Mouse (Mus musculus) intestine, postnatal 0 days (tissue): ENCODE results near the gene Zbed5. TPM values are rescaled to one million over a fixed set of nuclear protein-coding genes. Genes with fewer than 3 reads are reported as not detected.
"Not testable (repeated sequence)": the region's sequence is repeated elsewhere in the genome, so short reads cannot be mapped to it uniquely, and the experiment has no call there.

Experiments used
- ATAC-seq: fragments of 200-750 bp; cut with Nextera tagmentation; 2 replicates; pipeline ENCODE4 v1.8.0; 2017; ENCODE audit warnings: mild to moderate bottlenecking, moderate TSS enrichment, moderate library complexity
- H3K27ac ChIP-seq: fragments of 300-500 bp; sonication (generic); 2 replicates; pipeline ENCODE4 v1.5.1; 2014; ENCODE audit warnings: mild to moderate bottlenecking, low read depth, low read length, moderate library complexity
- H3K27me3 ChIP-seq: fragments of 300-500 bp; sonication (generic); replicated peaks from 2 replicates; pipeline ENCODE4 v1.6.1; 2014; ENCODE audit warnings: low read length, mixed read lengths; ENCODE audit not compliant: control insufficient read depth, insufficient read depth
- H3K36me3 ChIP-seq: fragments of 300-500 bp; sonication (generic); 2 replicates; pipeline ENCODE4 v1.6.1; 2014; ENCODE audit warnings: mild to moderate bottlenecking, moderate library complexity; ENCODE audit not compliant: control insufficient read depth, insufficient read depth
- H3K4me1 ChIP-seq: fragments of 300-500 bp; sonication (generic); replicated peaks from 2 replicates; pipeline ENCODE4 v1.6.1; 2014; ENCODE audit warnings: antibody characterized with exemption, low read length, mixed read lengths; ENCODE audit not compliant: control insufficient read depth, insufficient read depth
- H3K4me2 ChIP-seq: fragments of 300-500 bp; sonication (generic); replicated peaks from 2 replicates; pipeline ENCODE4 v1.6.1; 2014; ENCODE audit warnings: low read depth, mild to moderate bottlenecking, moderate library complexity
- H3K4me3 ChIP-seq: fragments of 300-500 bp; sonication (generic); 2 replicates; pipeline ENCODE4 v1.5.1; 2014; ENCODE audit warnings: low read depth, low read length
- H3K9ac ChIP-seq: fragments of 300-500 bp; sonication (generic); 2 replicates; pipeline ENCODE4 v1.6.1; 2014; ENCODE audit warnings: mild to moderate bottlenecking, low read depth, low read length
- H3K9me3 ChIP-seq: fragments of 300-500 bp; sonication (generic); 2 replicates; pipeline ENCODE4 v1.6.1; 2016; ENCODE audit warnings: mixed run types; ENCODE audit not compliant: control insufficient read depth
- CTCF ChIP-seq: sonication (generic); IDR thresholded peaks from 2 replicates; pipeline ENCODE4 v1.5.1; 2016; ENCODE audit warnings: low read depth, mild to moderate bottlenecking, control low read depth, antibody characterized with exemption, moderate library complexity
- WGBS: fragments of 180-500 bp; shearing (Covaris S2); extraction: QIAGEN DNeasy Blood & Tissue Kit; methylation state at CpG from one replicate; pipeline ENCODE4 v1.1.7; 2014; 5-methylcytosine and 5-hydroxymethylcytosine counted together
- polyA plus RNA-seq: library from polyadenylated mRNA; unstranded; fragments of >200 nt; fragmentation: Nextera tagmentation; extraction: Ambion mirVana; gene quantifications from 2 replicates; pipeline ENCODE4 v1.2.1, GENCODE M21; 2015

Zbed5 gene
- polyA plus RNA-seq, 1 experiment from 2014 or later = 2.4 TPM

DNA sequence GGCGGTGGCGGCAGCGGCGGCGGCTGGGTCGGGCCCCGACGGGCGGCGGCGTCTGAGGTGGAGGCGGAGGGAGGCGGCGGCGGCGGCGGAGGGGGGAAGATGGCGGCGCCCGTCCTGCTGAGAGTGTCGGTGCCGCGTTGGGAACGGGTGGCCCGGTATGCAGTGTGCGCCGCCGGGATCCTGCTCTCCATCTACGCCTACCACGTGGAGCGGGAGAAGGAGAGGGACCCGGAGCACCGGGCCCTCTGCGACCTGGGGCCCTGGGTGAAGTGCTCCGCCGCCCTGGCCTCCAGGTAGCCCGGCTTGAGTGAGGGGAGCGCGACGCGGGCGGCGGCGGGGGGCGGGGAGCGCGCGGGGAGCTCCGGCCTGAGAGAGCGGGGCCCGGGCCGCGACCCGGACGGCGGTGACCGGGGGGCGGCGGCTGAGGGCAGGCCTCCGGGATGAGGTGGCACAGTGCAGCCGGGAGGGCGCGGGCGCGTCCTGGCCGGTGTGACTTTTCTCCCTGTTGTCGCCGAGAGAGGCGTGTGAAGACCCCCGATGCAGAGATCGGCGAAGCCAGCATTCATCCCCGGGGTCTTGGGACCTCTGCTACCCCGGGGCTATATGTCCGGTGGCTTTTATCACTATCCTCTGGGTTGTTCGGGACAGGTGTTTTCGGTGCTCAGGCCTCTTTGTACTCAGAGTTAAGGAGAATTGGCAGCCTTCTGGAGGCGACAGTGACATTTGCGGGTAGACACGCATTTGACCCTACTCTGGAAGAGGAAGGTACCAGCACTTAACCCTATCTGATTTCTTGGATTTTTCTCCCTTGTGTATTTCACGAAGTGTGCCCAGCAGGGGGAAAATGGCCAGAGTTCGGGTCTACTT lies 46.8 kb downstream of the Zbed5 start:
- ATAC-seq = peak; percentile 10; the same call in 1 of the 2 replicates
- WGBS = under 1% methylated on average over 45 of the region's 82 CpGs
- H3K4me1 ChIP-seq, H3K27me3 ChIP-seq, H3K9me3 ChIP-seq, H3K36me3 ChIP-seq: not testable (repeated sequence)
- Histone ChIP-seq H3K4me3 (peak overlapping the region; percentile 88), H3K27ac (peak overlapping the region; percentile 88), H3K4me2 (peak overlapping the region; percentile 78), H3K9ac (peak overlapping the region; percentile 91)
- TF ChIP-seq CTCF = peak; percentile 36

DNA sequence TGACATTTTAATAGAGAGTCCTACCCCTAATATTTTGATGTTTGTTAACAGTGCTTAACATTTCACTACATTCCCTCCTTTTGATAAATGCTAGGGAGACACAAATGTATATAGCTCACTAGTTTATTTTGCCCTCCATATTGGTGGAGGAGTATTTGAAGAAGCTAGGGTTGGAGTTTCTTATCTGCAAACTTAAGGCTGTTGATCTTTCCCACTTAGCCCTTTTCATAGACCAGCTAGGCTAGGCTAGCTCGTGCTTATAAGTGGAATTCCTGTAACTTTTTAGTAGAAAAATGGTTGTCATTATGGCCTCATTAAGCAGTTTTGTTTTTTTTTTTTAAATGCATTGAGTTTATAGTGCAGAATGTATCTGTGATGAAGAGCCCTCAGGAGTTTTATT lies 47.9 kb downstream of the Zbed5 start:
- no peaks in the 10 kb centered on the region for H3K9me3 ChIP-seq
- H3K9ac ChIP-seq = no peak overlapping the region
- TF ChIP-seq CTCF = no peak
- H3K36me3 ChIP-seq = 0 out of 2 replicates have a peak, but pooled peaks cover 7% of the 10 kb centered on the region
- no peaks in the 10 kb centered on the region for H3K27me3 ChIP-seq
- H3K4me3 ChIP-seq = no peak overlapping the region
- H3K27ac ChIP-seq = no peak overlapping the region
- H3K4me1 ChIP-seq = no peaks in the 10 kb centered on the region
- WGBS = 58% methylated on average over 1 of the region's 1 CpGs
- H3K4me2 ChIP-seq = peak overlapping the region; percentile 27; the same call in 1 of the 2 replicates
- ATAC-seq = no peak

DNA sequence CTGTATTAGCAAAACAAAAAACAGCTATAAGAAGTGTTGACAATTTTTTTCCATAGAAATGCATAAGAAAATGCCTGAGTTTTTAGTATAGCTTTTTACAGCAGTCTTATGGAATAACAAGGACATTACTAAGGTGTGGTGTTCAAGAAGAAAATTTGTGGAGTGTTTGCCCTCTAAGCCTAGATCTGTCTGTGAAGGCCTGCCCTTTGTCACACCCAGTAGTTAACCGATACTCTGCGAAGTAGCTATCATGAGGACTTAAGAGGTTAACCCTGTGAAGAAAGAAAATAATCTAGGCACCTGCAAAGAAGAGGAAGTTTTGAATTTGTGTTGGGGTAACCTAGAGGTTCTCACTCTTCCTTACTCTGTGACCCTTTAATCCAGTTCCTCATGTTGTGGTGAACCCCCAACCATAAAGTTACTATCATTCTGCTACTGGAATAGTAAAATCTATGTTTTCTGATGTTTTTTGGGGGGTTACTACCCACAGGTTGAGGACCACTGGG lies 52.1 kb downstream of the Zbed5 start:
- Histone ChIP-seq H3K9ac (no peak overlapping the region), H3K9me3 (no peaks in the 10 kb centered on the region), H3K4me1 (no peaks in the 10 kb centered on the region), H3K4me3 (no peak overlapping the region), H3K36me3 (peaks cover 7% of the 10 kb centered on the region; the same call in 1 of the 2 replicates), H3K4me2 (no peak overlapping the region), H3K27ac (peak overlapping the region; percentile 29; the same call in 1 of the 2 replicates), H3K27me3 (no peaks in the 10 kb centered on the region)
- no peak for TF ChIP-seq CTCF
- ATAC-seq = 0 out of 2 replicates have a peak, but pooled peaks have one; percentile 44
- WGBS = 49% methylated on average over 2 of the region's 2 CpGs

DNA sequence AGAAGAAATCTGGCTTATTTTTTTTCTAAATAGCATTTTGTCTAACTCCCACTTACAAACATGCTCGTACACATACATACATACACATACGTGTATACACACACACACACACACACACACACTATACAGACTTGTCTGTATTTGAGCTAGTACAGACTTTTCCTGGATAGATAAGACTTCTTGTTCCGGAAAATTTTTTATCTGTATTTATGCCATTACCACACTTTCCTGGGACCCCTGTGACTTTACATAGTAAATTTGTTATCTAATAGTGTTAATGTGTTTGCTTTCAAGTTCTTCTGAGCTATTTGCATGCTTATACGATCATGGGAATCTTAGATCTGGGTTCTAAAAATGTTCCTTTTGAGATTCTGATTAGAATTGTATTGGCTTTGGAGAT lies 56.6 kb downstream of the Zbed5 start:
- Histone ChIP-seq H3K4me1 (no peaks in the 10 kb centered on the region), H3K27ac (no peak overlapping the region), H3K36me3 (no peaks in the 10 kb centered on the region; the same call in 1 of the 2 replicates), H3K9ac (no peak overlapping the region), H3K27me3 (no peaks in the 10 kb centered on the region), H3K9me3 (no peaks in the 10 kb centered on the region), H3K4me2 (no peak overlapping the region), H3K4me3 (no peak overlapping the region)
- TF ChIP-seq CTCF = no peak
- 68% methylated on average over 4 of the region's 4 CpGs for whole genome bisulfite sequencing
- ATAC-seq = no peak

Other genes with a start within 250 kb of the Zbed5 start
- 0.93 and 1.0 TPM in 2 replicates for gene Zfp11, start 225.6 kb upstream of the Zbed5 start, polyA plus RNA-seq
- gene Sept14, start 187.2 kb upstream of the Zbed5 start, polyA plus RNA-seq = not detected in 2 replicates
- gene Mrps17, start 180.2 kb upstream of the Zbed5 start, polyA plus RNA-seq = 109 and 115 TPM in 2 replicates
- gene Nipsnap2, start 170.7 kb upstream of the Zbed5 start, polyA plus RNA-seq = 51.0 and 51.2 TPM in 2 replicates
- gene Psph, start 108.3 kb upstream of the Zbed5 start, polyA plus RNA-seq = 22.2 and 23.6 TPM in 2 replicates
- 14.6 and 15.1 TPM in 2 replicates for gene Sumf2, start 48.7 kb upstream of the Zbed5 start, polyA plus RNA-seq
- 1,534 and 1,607 TPM in 2 replicates for gene Chchd2, start 8.3 kb upstream of the Zbed5 start, polyA plus RNA-seq
- not detected in 2 replicates for gene Phkg1, start 2.8 kb downstream of the Zbed5 start, polyA plus RNA-seq
- 3.3 and 3.8 TPM in 2 replicates for gene Nupr1l, start 12.8 kb downstream of the Zbed5 start, polyA plus RNA-seq
- 84.7 and 92.1 TPM in 2 replicates for gene Vkorc1l1, start 46.2 kb downstream of the Zbed5 start, polyA plus RNA-seq
- gene Gusb, start 107.3 kb downstream of the Zbed5 start, polyA plus RNA-seq = 260 and 264 TPM in 2 replicates
- 148 and 182 TPM in 2 replicates for gene Asl, start 133.5 kb downstream of the Zbed5 start, polyA plus RNA-seq
- gene Crcp, start 133.6 kb downstream of the Zbed5 start, polyA plus RNA-seq = 39.5 and 41.6 TPM in 2 replicates
- gene Tpst1, start 177.6 kb downstream of the Zbed5 start, polyA plus RNA-seq = 28.7 and 29.3 TPM in 2 replicates
- gene Kctd7, start 249.1 kb downstream of the Zbed5 start, polyA plus RNA-seq = 2.4 and 2.9 TPM in 2 replicates